Mouse (Mus musculus): Measurements from ENCODE around the gene Pdxp.

GRCm38 (mm10) chr15:78937963-78938362 is 24.2 kb downstream of the Pdxp start:
- TF ChIP-seq CTCF (IDR thresholded peaks at IDR 0.05; ENCODE audit: extremely low read depth, insufficient read depth, low read length): no peak
- TF ChIP-seq POLR2A (IDR thresholded peaks at IDR 0.05; ENCODE audit: extremely low read depth, insufficient read depth, low read length): no peak

Measured in cortical plate, adult 2 months (tissue).